ENCODE assay signal across 8 mouse cellular contexts in genomic region chr2:26501651-26502141, GRCm38 (mm10). TPM values are rescaled to one million over a fixed set of nuclear protein-coding genes. Genes with fewer than 3 reads are reported as not detected.
DNase-seq lines count a peak whose midpoint lies in the region; ATAC-seq and TF ChIP-seq lines count a peak whose summit lies in the region.

No protein-coding gene starts in this region.

- 6% methylated on average over 15 of the region's 15 CpGs for WGBS in lung, embryonic 16.5 days
- WGBS in hindbrain, embryonic 16.5 days = 5% methylated on average over 15 of the region's 15 CpGs
- 20% methylated on average over 15 of the region's 15 CpGs for WGBS in liver, postnatal 0 days (ENCODE audit: insufficient replicate concordance)

- no peak for TF ChIP-seq CTCF in liver, postnatal 0 days (IDR thresholded peaks at IDR 0.05; ENCODE audit: low read depth)

- no peak for ATAC-seq in lung, embryonic 16.5 days (ENCODE audit: low read depth)
- peak; percentile 28 for ATAC-seq in hindbrain, embryonic 16.5 days
- ATAC-seq in liver, postnatal 0 days = no peak
- no peak for ATAC-seq in monocyte, adult 5-6 weeks (replicated peaks; ENCODE audit: insufficient number of reproducible peaks, low FRiP score, low TSS enrichment, poor library complexity, severe bottlenecking)

- H3K36me3 ChIP-seq in lung, embryonic 16.5 days (ENCODE audit: control insufficient read depth, insufficient read depth, low read length) = 0 out of 2 replicates have a peak, but pooled peaks cover 2% of the 10 kb centered on the region
- H3K36me3 ChIP-seq in hindbrain, embryonic 16.5 days (ENCODE audit: control insufficient read depth, insufficient read depth, low read length) = no peaks in the 10 kb centered on the region
- H3K36me3 ChIP-seq in liver, postnatal 0 days (replicated peaks; ENCODE audit: insufficient read depth, low read length) = peaks cover 7% of the 10 kb centered on the region

- DNase-seq in lung, postnatal 14 days = no peak
- peak; percentile 89 for DNase-seq in embryo, embryonic 10.5 days (ENCODE audit: low spot score)
- no peak for DNase-seq in liver, postnatal 0 days
- no peak for DNase-seq in ovary, postnatal 10 days (ENCODE audit: low spot score)
- no peak for DNase-seq in left cerebral cortex, adult 11 months (ENCODE audit: low spot score)

- no peaks in the 10 kb centered on the region for H3K27me3 ChIP-seq in lung, embryonic 16.5 days (ENCODE audit: control insufficient read depth, insufficient read depth, low read depth, low read length)
- no peaks in the 10 kb centered on the region for H3K27me3 ChIP-seq in hindbrain, embryonic 16.5 days (replicated peaks; ENCODE audit: control insufficient read depth, insufficient read depth, low read length)
- H3K27me3 ChIP-seq in liver, postnatal 0 days (ENCODE audit: insufficient read depth, low read length) = peaks cover 12% of the 10 kb centered on the region; the same call in 1 of the 2 replicates

- H3K27ac ChIP-seq in lung, embryonic 16.5 days (ENCODE audit: low read length) = peak overlapping the region; percentile 94
- H3K27ac ChIP-seq in hindbrain, embryonic 16.5 days (ENCODE audit: low read depth, low read length) = peak overlapping the region; percentile 84
- H3K27ac ChIP-seq in liver, postnatal 0 days (ENCODE audit: low read depth) = no peak overlapping the region

- peak overlapping the region; percentile 74 for H3K4me2 ChIP-seq in lung, embryonic 16.5 days (ENCODE audit: low read depth, low read length)
- peak overlapping the region; percentile 66 for H3K4me2 ChIP-seq in hindbrain, embryonic 16.5 days (ENCODE audit: low read length)
- peak overlapping the region; percentile 81 for H3K4me2 ChIP-seq in liver, postnatal 0 days (ENCODE audit: low read depth, low read length)

- no peak for TF ChIP-seq EP300 in liver, postnatal 0 days (IDR thresholded peaks at IDR 0.05; ENCODE audit: low read depth)

- H3K9me3 ChIP-seq in lung, embryonic 16.5 days (ENCODE audit: control insufficient read depth, low read length) = no peaks in the 10 kb centered on the region
- no peaks in the 10 kb centered on the region for H3K9me3 ChIP-seq in hindbrain, embryonic 16.5 days (ENCODE audit: control insufficient read depth, low read length)
- no peaks in the 10 kb centered on the region for H3K9me3 ChIP-seq in liver, postnatal 0 days (ENCODE audit: low read length)

- H3K4me3 ChIP-seq in lung, embryonic 16.5 days (ENCODE audit: low read length) = peak overlapping the region; percentile 91
- peak overlapping the region; percentile 58 for H3K4me3 ChIP-seq in hindbrain, embryonic 16.5 days (ENCODE audit: low read length)
- peak overlapping the region; percentile 76 for H3K4me3 ChIP-seq in liver, postnatal 0 days (ENCODE audit: low read depth, low read length)

- peak overlapping the region; percentile 94 for H3K9ac ChIP-seq in lung, embryonic 16.5 days (ENCODE audit: low read length)
- peak overlapping the region; percentile 71 for H3K9ac ChIP-seq in hindbrain, embryonic 16.5 days (ENCODE audit: low read depth, low read length)
- H3K9ac ChIP-seq in liver, postnatal 0 days (replicated peaks) = peak overlapping the region; percentile 89

- peaks cover 68% of the 10 kb centered on the region for H3K4me1 ChIP-seq in lung, embryonic 16.5 days (replicated peaks; ENCODE audit: control insufficient read depth, insufficient read depth, low read length)
- peaks cover 60% of the 10 kb centered on the region for H3K4me1 ChIP-seq in hindbrain, embryonic 16.5 days (ENCODE audit: control insufficient read depth, insufficient read depth, low read depth, low read length)
- peaks cover 40% of the 10 kb centered on the region for H3K4me1 ChIP-seq in liver, postnatal 0 days (ENCODE audit: insufficient read depth)

RNA-seq across cellular contexts. Expression of gene Notch1, which starts 14.8 kb away (rescaled TPM):
- 20.5 and 22.0 TPM in 2 replicates for polyA plus RNA-seq in lung, embryonic 16.5 days (2015; fragmentation: Nextera tagmentation; extraction: Ambion mirVana)
- 13.3 and 15.1 TPM in 2 replicates for polyA plus RNA-seq in hindbrain, embryonic 16.5 days (2015; fragmentation: Nextera tagmentation; extraction: Ambion mirVana)
- 2.0 and 2.1 TPM in 2 replicates for polyA plus RNA-seq in liver, postnatal 0 days (2015; fragmentation: Nextera tagmentation; extraction: Ambion mirVana)
- 11.6 to 22.2 TPM (median 13.8 TPM) in 3 replicates for total RNA-seq in monocyte, adult 5-6 weeks (2017)

RNA-seq across cellular contexts. Expression of gene Sec16a, which starts 56.7 kb away (rescaled TPM):
- 21.8 and 23.2 TPM in 2 replicates for polyA plus RNA-seq in lung, embryonic 16.5 days (2015; fragmentation: Nextera tagmentation; extraction: Ambion mirVana)
- 15.4 and 19.3 TPM in 2 replicates for polyA plus RNA-seq in hindbrain, embryonic 16.5 days (2015; fragmentation: Nextera tagmentation; extraction: Ambion mirVana)
- polyA plus RNA-seq in liver, postnatal 0 days (2015; fragmentation: Nextera tagmentation; extraction: Ambion mirVana) = 7.8 and 8.0 TPM in 2 replicates
- 40.0 to 69.7 TPM (median 50.1 TPM) in 3 replicates for total RNA-seq in monocyte, adult 5-6 weeks (2017)
